Mouse (Mus musculus): Measurements from ENCODE around the gene Rabggtb.
A peak's percentile ranks its signal among the peaks of the same experiment; 100 is the strongest.

DNA sequence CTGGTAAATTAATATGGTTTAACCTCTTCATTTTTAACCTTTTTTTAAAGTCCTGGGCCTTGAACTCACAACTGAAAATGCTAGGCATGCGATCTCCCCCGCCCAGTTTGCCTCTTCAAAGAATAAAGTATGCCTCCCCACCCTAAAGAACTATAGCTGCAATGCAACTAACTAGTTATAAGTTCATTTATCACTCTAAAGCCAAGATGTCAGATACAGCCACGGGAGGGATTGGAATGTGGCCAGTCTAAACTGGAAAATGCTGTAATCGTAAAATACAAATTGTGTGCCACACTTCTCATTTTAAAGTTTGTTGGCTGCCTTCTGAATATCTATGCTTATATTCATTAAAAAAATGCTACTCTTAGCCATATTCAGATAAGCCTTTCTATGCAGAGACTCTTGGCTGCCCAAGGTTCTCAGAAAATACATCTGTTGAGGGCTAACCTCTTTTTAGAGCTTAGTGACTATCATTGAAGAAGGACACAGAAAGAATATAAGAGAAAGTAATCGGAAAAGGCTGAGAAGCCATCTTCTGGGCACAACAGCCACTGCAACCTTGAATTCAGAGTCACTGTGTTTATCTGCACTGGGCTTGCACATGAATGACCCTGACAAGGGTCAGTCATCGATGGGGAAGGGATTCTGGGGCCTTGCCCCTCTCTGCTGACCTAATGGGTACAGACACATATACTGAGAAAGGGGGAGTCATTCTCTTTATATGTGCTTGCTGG lies 868 bp upstream of the Rabggtb start:
- TF ChIP-seq CTCF (conservative IDR thresholded peaks at IDR 0.05 in 1 of 2, IDR thresholded peaks at IDR 0.05 in 1 of 2; ENCODE audit: low read depth in 2 of 2, low read length in 2 of 2) = peak in 1 of 2 experiments; percentile 41; a peak in 1 of 4 replicates
- TF ChIP-seq POLR2A (IDR thresholded peaks at IDR 0.05; ENCODE audit: low read depth, low read length) = no peak
- no peak for TF ChIP-seq MAX (IDR thresholded peaks at IDR 0.05; ENCODE audit: low read length)
- TF ChIP-seq ZMIZ1 (IDR thresholded peaks at IDR 0.05; ENCODE audit: low read depth, low read length) = no peak
- no peak for TF ChIP-seq KAT2A (IDR thresholded peaks at IDR 0.05; ENCODE audit: insufficient replicate concordance, low read length)
- no peak for TF ChIP-seq POLR2AphosphoS2 (IDR thresholded peaks at IDR 0.05; ENCODE audit: low read depth, low read length)

Data from CH12.LX (cell line).